Mouse (Mus musculus) midbrain, embryonic 16.5 days (tissue): ENCODE measurements at regions not wholly inside any gene's neighbourhood (a gene's known extent, or its start where the extent isn't known, plus 50 kb on each side); places are given as distances from the start of the nearest gene placed in this dataset.

Source experiments
- ATAC-seq: fragments of 200-750 bp; cut with Nextera tagmentation; 2 replicates; pipeline ENCODE4 v1.8.0; 2017; ENCODE audit warnings: moderate TSS enrichment
- H3K27ac ChIP-seq: fragments of 300-500 bp; sonication (generic); 2 replicates; pipeline ENCODE4 v1.5.1; 2014; ENCODE audit warnings: mild to moderate bottlenecking, low read length, mixed read lengths
- H3K27me3 ChIP-seq: fragments of 300-500 bp; sonication (generic); 2 replicates; pipeline ENCODE4 v1.6.1; 2014; ENCODE audit warnings: low read depth, low read length, mixed read lengths; ENCODE audit not compliant: control insufficient read depth, insufficient read depth
- H3K36me3 ChIP-seq: fragments of 300-500 bp; sonication (generic); 2 replicates; pipeline ENCODE4 v1.6.1; 2014; ENCODE audit warnings: mild to moderate bottlenecking, low read length, moderate library complexity, mixed read lengths; ENCODE audit not compliant: control insufficient read depth, insufficient read depth
- H3K4me1 ChIP-seq: fragments of 300-500 bp; sonication (generic); 2 replicates; pipeline ENCODE4 v1.6.1; 2014; ENCODE audit warnings: mild to moderate bottlenecking, low read length, mixed read lengths; ENCODE audit not compliant: control insufficient read depth, insufficient read depth
- H3K4me2 ChIP-seq: fragments of 300-500 bp; sonication (generic); 2 replicates; pipeline ENCODE4 v1.6.1; 2014; ENCODE audit warnings: mild to moderate bottlenecking, low read length, mixed read lengths
- H3K4me3 ChIP-seq: fragments of 300-500 bp; sonication (generic); 2 replicates; pipeline ENCODE4 v1.5.1; 2014; ENCODE audit warnings: low read depth, mild to moderate bottlenecking, low read length, moderate library complexity, mixed read lengths
- H3K9ac ChIP-seq: fragments of 300-500 bp; sonication (generic); 2 replicates; pipeline ENCODE4 v1.6.1; 2014; ENCODE audit warnings: low read depth, low read length, mixed read lengths
- H3K9me3 ChIP-seq: fragments of 300-500 bp; sonication (generic); replicated peaks from 2 replicates; pipeline ENCODE4 v1.6.1; 2014; ENCODE audit warnings: mild to moderate bottlenecking, low read length, mixed read lengths; ENCODE audit not compliant: control insufficient read depth, poor library complexity, severe bottlenecking
- WGBS: fragments of 180-500 bp; shearing (Covaris S2); extraction: QIAGEN DNeasy Blood & Tissue Kit; methylation state at CpG from one replicate; pipeline ENCODE4 v1.1.7; 2014; 5-methylcytosine and 5-hydroxymethylcytosine counted together

GRCm38 (mm10) chr2:19743467-19743866 is 85.9 kb downstream of the Otud1 start:
- H3K4me3 ChIP-seq: no peak overlapping the region
- H3K9me3 ChIP-seq: no peaks in the 10 kb centered on the region
- no peaks in the 10 kb centered on the region for H3K36me3 ChIP-seq
- no peak for ATAC-seq
- H3K9ac ChIP-seq: no peak overlapping the region
- no peaks in the 10 kb centered on the region for H3K27me3 ChIP-seq
- 54% methylated on average over 4 of the region's 4 CpGs for WGBS
- no peak overlapping the region for H3K27ac ChIP-seq
- H3K4me1 ChIP-seq: no peaks in the 10 kb centered on the region
- no peak overlapping the region for H3K4me2 ChIP-seq

GRCm38 (mm10) chr2:19744986-19745660 is 87.6 kb downstream of the Otud1 start:
- Histone ChIP-seq H3K4me3 (no peak overlapping the region), H3K9me3 (0 out of 2 replicates have a peak, but pooled peaks cover 2% of the 10 kb centered on the region), H3K27ac (no peak overlapping the region), H3K4me2 (no peak overlapping the region), H3K9ac (no peak overlapping the region), H3K27me3 (no peaks in the 10 kb centered on the region), H3K36me3 (no peaks in the 10 kb centered on the region), H3K4me1 (no peaks in the 10 kb centered on the region)
- no peak for ATAC-seq
- 98% methylated on average over 2 of the region's 2 CpGs for WGBS

GRCm38 (mm10) chr2:19752753-19753152 is 95.2 kb downstream of the Otud1 start:
- Histone ChIP-seq H3K27ac (no peak overlapping the region), H3K9me3 (0 out of 2 replicates have a peak, but pooled peaks cover 2% of the 10 kb centered on the region), H3K4me3 (no peak overlapping the region), H3K27me3 (no peaks in the 10 kb centered on the region), H3K36me3 (no peaks in the 10 kb centered on the region), H3K9ac (no peak overlapping the region), H3K4me2 (no peak overlapping the region), H3K4me1 (no peaks in the 10 kb centered on the region; the same call in 1 of the 2 replicates)
- WGBS: 87% methylated on average over 11 of the region's 11 CpGs
- ATAC-seq: 0 out of 2 replicates have a peak, but pooled peaks have one; percentile 21

GRCm38 (mm10) chr2:19753479-19753878 is 95.9 kb downstream of the Otud1 start:
- Histone ChIP-seq H3K4me2 (no peak overlapping the region), H3K9ac (no peak overlapping the region), H3K27ac (no peak overlapping the region), H3K4me3 (no peak overlapping the region), H3K4me1 (no peaks in the 10 kb centered on the region; the same call in 1 of the 2 replicates), H3K36me3 (no peaks in the 10 kb centered on the region), H3K27me3 (no peaks in the 10 kb centered on the region), H3K9me3 (0 out of 2 replicates have a peak, but pooled peaks cover 2% of the 10 kb centered on the region)
- no peak for ATAC-seq

- ATAC-seq: no peak
- H3K4me1 ChIP-seq: no peaks in the 10 kb centered on the region; the same call in 1 of the 2 replicates
- no peak overlapping the region for H3K27ac ChIP-seq
- no peak overlapping the region for H3K4me3 ChIP-seq
- WGBS: 76% methylated on average over 4 of the region's 4 CpGs
- H3K27me3 ChIP-seq: no peaks in the 10 kb centered on the region
- H3K9me3 ChIP-seq: no peaks in the 10 kb centered on the region
- no peaks in the 10 kb centered on the region for H3K36me3 ChIP-seq
- H3K9ac ChIP-seq: no peak overlapping the region
- H3K4me2 ChIP-seq: no peak overlapping the region
Measured at GRCm38 (mm10) chr2:19757910-19758309, 100.4 kb downstream of the Otud1 start.

- Histone ChIP-seq H3K36me3 (no peaks in the 10 kb centered on the region), H3K27ac (no peak overlapping the region), H3K27me3 (no peaks in the 10 kb centered on the region), H3K9me3 (no peaks in the 10 kb centered on the region), H3K4me2 (no peak overlapping the region), H3K9ac (no peak overlapping the region), H3K4me1 (no peaks in the 10 kb centered on the region; the same call in 1 of the 2 replicates), H3K4me3 (no peak overlapping the region)
- 57% methylated on average over 2 of the region's 2 CpGs for WGBS
- peak; percentile 76 for ATAC-seq
Measured at GRCm38 (mm10) chr2:19759169-19759568, 101.6 kb downstream of the Otud1 start.

GRCm38 (mm10) chr2:19759577-19759976 is 102.0 kb downstream of the Otud1 start:
- no peak overlapping the region for H3K4me3 ChIP-seq
- no peak overlapping the region for H3K27ac ChIP-seq
- H3K27me3 ChIP-seq: no peaks in the 10 kb centered on the region
- peak; percentile 67; the same call in 1 of the 2 replicates for ATAC-seq
- no peaks in the 10 kb centered on the region; the same call in 1 of the 2 replicates for H3K4me1 ChIP-seq
- 75% methylated on average over 4 of the region's 6 CpGs for WGBS
- no peaks in the 10 kb centered on the region for H3K36me3 ChIP-seq
- H3K9ac ChIP-seq: no peak overlapping the region
- H3K9me3 ChIP-seq: no peaks in the 10 kb centered on the region
- H3K4me2 ChIP-seq: no peak overlapping the region

- 66% methylated on average over 3 of the region's 3 CpGs for WGBS
- Histone ChIP-seq H3K4me1 (no peaks in the 10 kb centered on the region), H3K4me2 (no peak overlapping the region), H3K27me3 (no peaks in the 10 kb centered on the region), H3K9me3 (no peaks in the 10 kb centered on the region), H3K9ac (no peak overlapping the region), H3K27ac (no peak overlapping the region), H3K4me3 (no peak overlapping the region), H3K36me3 (no peaks in the 10 kb centered on the region)
- ATAC-seq: no peak
Measured at GRCm38 (mm10) chr2:19762996-19763395, 105.4 kb downstream of the Otud1 start.

GRCm38 (mm10) chr2:19784913-19785312 is 124.7 kb upstream of the Etl4 start:
- WGBS: 96% methylated on average over 2 of the region's 2 CpGs
- Histone ChIP-seq H3K4me1 (no peaks in the 10 kb centered on the region), H3K27ac (no peak overlapping the region), H3K4me2 (no peak overlapping the region), H3K9me3 (0 out of 2 replicates have a peak, but pooled peaks cover 2% of the 10 kb centered on the region), H3K27me3 (no peaks in the 10 kb centered on the region), H3K4me3 (no peak overlapping the region), H3K9ac (no peak overlapping the region), H3K36me3 (no peaks in the 10 kb centered on the region)
- ATAC-seq: no peak
